Mouse (Mus musculus) heart, adult 2 months (tissue): Measurements from ENCODE around the gene Slc25a42.

Experiments
- CTCF ChIP-seq: fragments of 200-600 bp; IDR thresholded peaks from 2 replicates; pipeline ENCODE4 v1.8.1; 2022; ENCODE audit warnings: antibody characterized with exemption, mild to moderate bottlenecking, moderate library complexity
- POLR2A ChIP-seq: fragments of 200-500 bp; IDR thresholded peaks from 2 replicates; pipeline ENCODE4 v1.6.1; 2011; ENCODE audit warnings: mild to moderate bottlenecking, low read depth, low read length, control low read depth; ENCODE audit not compliant: insufficient read depth

DNA sequence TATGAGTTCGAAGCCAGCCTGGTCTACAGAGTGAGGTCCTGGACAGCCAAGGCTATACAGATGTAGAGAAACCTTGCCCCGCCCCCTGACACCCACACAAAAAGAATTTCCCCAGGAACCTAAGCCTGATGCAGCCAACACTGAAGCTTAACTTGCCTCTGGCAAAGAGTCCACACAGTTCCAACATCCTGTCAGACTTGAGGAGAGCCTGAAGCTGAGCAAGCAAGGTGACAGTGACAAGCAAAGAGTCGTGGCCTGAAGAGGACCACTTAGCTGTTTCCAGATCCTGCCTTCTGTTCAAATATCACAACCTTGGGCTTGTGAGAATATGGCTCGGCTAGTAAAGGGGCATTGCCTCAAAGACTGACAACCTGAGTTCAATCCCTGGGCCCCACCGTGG is 3.0 kb upstream of the Slc25a42 start:
- TF ChIP-seq POLR2A (no peak), CTCF (no peak)
